Mouse (Mus musculus): ENCODE data around the gene Actg1. TPM values are rescaled to one million over a fixed set of nuclear protein-coding genes. Genes with fewer than 3 reads are reported as not detected.
A peak's percentile ranks its signal among the peaks of the same experiment; 100 is the strongest.

Gene Actg1
- polyA plus RNA-seq (2015; fragmentation: Nextera tagmentation; extraction: Ambion mirVana) = 531 and 545 TPM in 2 replicates

DNA sequence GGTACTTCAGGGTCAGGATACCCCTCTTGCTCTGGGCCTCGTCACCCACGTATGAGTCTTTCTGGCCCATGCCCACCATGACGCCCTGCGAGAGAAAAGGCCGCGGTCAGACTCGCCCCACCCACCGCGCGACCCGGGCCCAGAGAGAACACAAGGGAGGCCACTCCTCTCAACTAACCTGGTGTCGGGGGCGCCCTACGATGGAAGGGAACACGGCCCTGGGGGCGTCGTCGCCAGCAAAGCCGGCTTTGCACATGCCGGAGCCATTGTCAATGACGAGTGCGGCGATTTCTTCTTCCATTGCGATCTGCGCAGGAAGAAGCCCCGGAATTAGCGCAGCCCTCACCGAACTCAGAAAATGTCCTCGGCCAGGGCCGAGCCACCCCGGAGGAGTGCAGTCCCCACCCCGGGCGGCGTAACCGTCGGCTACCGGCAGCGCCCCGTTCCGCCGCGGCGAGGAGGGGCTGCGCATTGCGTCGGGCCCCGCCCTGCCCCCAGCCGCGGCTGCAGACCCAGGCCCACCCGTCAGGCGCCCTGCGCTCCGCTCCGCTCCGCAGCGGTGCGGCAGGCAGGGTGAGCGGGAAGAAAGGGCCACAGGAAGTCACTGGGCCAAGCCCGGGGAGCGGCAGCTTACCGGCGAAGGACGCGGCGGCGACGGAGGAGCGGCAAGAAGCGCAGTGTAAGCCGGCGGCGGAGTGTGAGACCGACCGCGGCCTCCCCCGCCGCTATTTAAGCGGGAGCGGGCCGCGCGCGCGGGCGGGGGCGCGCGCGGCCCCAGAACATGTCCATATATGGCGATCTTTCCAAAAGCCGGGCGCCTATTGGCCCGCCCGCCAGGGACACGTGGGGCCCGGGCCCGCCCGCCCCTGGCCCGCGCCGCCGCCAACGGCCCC, at the start of gene Actg1:
TSS of gene Actg1 (minus strand) at position 752 of the 893 bp plus-strand sequence.
- Histone ChIP-seq H3K36me3 (ENCODE audit: control insufficient read depth, insufficient read depth) (peaks cover 5% of the 10 kb centered on the region), H3K4me3 (ENCODE audit: low read depth, low read length) (peak within 1 kb of the TSS; percentile 83), H3K27ac (ENCODE audit: low read length) (peak within 1 kb of the TSS; percentile 88), H3K4me1 (ENCODE audit: control insufficient read depth, low read depth, low read length) (peaks cover 41% of the 10 kb centered on the region), H3K4me2 (ENCODE audit: low read depth, low read length) (peak within 1 kb of the TSS; percentile 100), H3K9me3 (replicated peaks; ENCODE audit: control insufficient read depth, low read length) (no peaks in the 10 kb centered on the region), H3K9ac (ENCODE audit: low read depth, low read length) (peak within 1 kb of the TSS; percentile 96), H3K27me3 (ENCODE audit: control insufficient read depth, insufficient read depth, low read depth, low read length) (peaks cover 18% of the 10 kb centered on the region)
- ATAC-seq (ENCODE audit: low read depth) = peak; percentile 85
- 1% methylated on average over 91 of the region's 103 CpGs for WGBS (ENCODE audit: insufficient replicate concordance)

DNA sequence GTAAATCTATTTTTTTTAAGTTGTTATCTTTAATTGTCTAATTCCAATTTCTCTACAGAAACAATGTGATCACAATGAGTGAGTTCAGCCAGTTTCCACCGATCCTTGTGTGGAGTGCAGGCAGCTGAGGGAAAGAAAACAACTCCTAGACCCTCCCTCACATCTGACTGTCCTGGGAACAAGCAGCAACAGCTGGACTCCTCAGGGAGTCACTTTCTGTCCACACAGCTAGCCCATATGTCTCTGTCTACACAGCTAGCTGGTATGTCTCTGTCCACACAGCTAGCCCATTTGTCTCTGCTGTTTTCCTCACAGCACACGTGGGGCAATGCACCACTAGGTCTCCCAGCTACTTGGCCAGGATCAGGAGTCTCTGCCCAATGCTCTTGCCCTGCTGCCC, 49.3 kb upstream of the Actg1 start:
- WGBS (ENCODE audit: insufficient replicate concordance) = 84% methylated on average over 2 of the region's 2 CpGs
- Histone ChIP-seq H3K4me3 (ENCODE audit: low read depth, low read length) (no peak overlapping the region), H3K27ac (ENCODE audit: low read length) (no peak overlapping the region), H3K36me3 (ENCODE audit: control insufficient read depth, insufficient read depth) (peaks cover 37% of the 10 kb centered on the region), H3K9ac (ENCODE audit: low read depth, low read length) (no peak overlapping the region), H3K4me2 (ENCODE audit: low read depth, low read length) (no peak overlapping the region), H3K4me1 (ENCODE audit: control insufficient read depth, low read depth, low read length) (peaks cover 20% of the 10 kb centered on the region), H3K9me3 (replicated peaks; ENCODE audit: control insufficient read depth, low read length) (no peaks in the 10 kb centered on the region), H3K27me3 (ENCODE audit: control insufficient read depth, insufficient read depth, low read depth, low read length) (no peaks in the 10 kb centered on the region)
- no peak for ATAC-seq (ENCODE audit: low read depth)

DNA sequence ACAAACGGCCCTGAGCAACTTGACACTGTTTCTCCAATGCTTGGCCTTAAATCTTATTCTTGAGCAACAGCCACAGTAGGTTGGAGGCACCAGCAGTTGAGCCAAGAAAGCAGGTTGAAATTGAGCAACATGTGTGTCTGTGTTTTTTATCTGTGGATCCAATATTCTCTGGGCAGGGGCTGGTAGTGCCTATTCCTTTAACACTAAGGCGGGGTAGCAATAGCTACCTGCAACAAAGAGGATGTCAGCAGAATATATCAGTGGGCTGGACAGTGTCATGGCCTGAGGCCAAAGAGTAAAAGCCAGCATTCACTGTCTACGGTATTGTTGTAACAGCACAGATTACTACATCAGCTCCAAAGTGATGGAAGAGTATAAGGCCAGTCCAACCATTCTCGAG, 47.3 kb upstream of the Actg1 start:
- 80% methylated on average over 4 of the region's 4 CpGs for WGBS (ENCODE audit: insufficient replicate concordance)
- H3K36me3 ChIP-seq (ENCODE audit: control insufficient read depth, insufficient read depth) = peaks cover 30% of the 10 kb centered on the region
- ATAC-seq (ENCODE audit: low read depth) = no peak
- H3K4me1 ChIP-seq (ENCODE audit: control insufficient read depth, low read depth, low read length) = peaks cover 20% of the 10 kb centered on the region
- H3K27me3 ChIP-seq (ENCODE audit: control insufficient read depth, insufficient read depth, low read depth, low read length) = no peaks in the 10 kb centered on the region
- H3K27ac ChIP-seq (ENCODE audit: low read length) = no peak overlapping the region
- H3K9ac ChIP-seq (ENCODE audit: low read depth, low read length) = no peak overlapping the region
- no peak overlapping the region for H3K4me3 ChIP-seq (ENCODE audit: low read depth, low read length)
- no peak overlapping the region for H3K4me2 ChIP-seq (ENCODE audit: low read depth, low read length)
- no peaks in the 10 kb centered on the region for H3K9me3 ChIP-seq (replicated peaks; ENCODE audit: control insufficient read depth, low read length)

DNA sequence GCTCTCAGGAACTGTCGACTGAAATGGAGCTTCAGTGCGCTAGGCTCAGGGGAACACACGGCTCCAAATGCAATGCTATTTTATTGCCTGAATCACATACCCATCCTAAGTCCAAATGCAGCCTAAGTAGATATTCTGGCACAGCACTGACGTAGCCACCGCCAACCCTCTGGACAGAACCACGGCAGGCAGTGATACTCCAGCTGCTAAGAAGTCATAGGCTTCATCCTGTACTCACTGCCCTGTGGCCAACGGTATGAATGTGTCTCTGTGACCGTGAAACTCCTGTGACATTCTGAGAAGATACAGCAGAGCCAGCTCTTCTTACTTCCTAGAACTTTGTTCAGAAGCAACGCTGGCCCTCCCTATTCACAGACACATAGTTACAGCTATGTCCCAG, 40.2 kb upstream of the Actg1 start:
- Histone ChIP-seq H3K4me2 (ENCODE audit: low read depth, low read length) (no peak overlapping the region), H3K27ac (ENCODE audit: low read length) (no peak overlapping the region), H3K4me1 (ENCODE audit: control insufficient read depth, low read depth, low read length) (peaks cover 2% of the 10 kb centered on the region), H3K9me3 (replicated peaks; ENCODE audit: control insufficient read depth, low read length) (no peaks in the 10 kb centered on the region), H3K27me3 (ENCODE audit: control insufficient read depth, insufficient read depth, low read depth, low read length) (no peaks in the 10 kb centered on the region), H3K4me3 (ENCODE audit: low read depth, low read length) (no peak overlapping the region), H3K9ac (ENCODE audit: low read depth, low read length) (no peak overlapping the region), H3K36me3 (ENCODE audit: control insufficient read depth, insufficient read depth) (peaks cover 37% of the 10 kb centered on the region)
- 85% methylated on average over 9 of the region's 9 CpGs for WGBS (ENCODE audit: insufficient replicate concordance)
- no peak for ATAC-seq (ENCODE audit: low read depth)

DNA sequence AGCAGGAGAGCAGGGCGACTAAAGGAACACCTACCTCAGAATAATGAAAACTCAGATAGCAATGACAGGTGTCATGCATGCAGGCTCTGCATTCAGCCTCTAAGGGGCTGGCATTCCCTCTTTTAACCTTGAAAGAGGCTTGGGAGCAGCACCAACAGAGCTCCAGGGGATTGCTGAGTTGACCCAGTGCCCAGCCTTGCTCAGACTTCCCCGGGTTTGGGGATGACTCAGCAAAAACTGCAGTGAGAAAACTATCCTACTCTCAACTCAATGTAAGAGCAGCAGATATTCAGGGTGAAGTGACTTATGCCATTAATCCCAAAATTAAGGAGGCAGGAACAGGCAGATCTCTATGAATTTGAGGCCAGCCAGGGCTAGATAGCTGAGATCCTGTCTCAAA, 38.8 kb upstream of the Actg1 start:
- WGBS (ENCODE audit: insufficient replicate concordance) = 45% methylated on average over 2 of the region's 2 CpGs
- no peak for ATAC-seq (ENCODE audit: low read depth)
- peaks cover 41% of the 10 kb centered on the region for H3K36me3 ChIP-seq (ENCODE audit: control insufficient read depth, insufficient read depth)
- no peak overlapping the region for H3K27ac ChIP-seq (ENCODE audit: low read length)
- no peak overlapping the region for H3K4me2 ChIP-seq (ENCODE audit: low read depth, low read length)
- H3K27me3 ChIP-seq (ENCODE audit: control insufficient read depth, insufficient read depth, low read depth, low read length) = no peaks in the 10 kb centered on the region
- no peak overlapping the region for H3K9ac ChIP-seq (ENCODE audit: low read depth, low read length)
- no peak overlapping the region for H3K4me3 ChIP-seq (ENCODE audit: low read depth, low read length)
- no peaks in the 10 kb centered on the region for H3K9me3 ChIP-seq (replicated peaks; ENCODE audit: control insufficient read depth, low read length)
- H3K4me1 ChIP-seq (ENCODE audit: control insufficient read depth, low read depth, low read length) = peaks cover 2% of the 10 kb centered on the region

DNA sequence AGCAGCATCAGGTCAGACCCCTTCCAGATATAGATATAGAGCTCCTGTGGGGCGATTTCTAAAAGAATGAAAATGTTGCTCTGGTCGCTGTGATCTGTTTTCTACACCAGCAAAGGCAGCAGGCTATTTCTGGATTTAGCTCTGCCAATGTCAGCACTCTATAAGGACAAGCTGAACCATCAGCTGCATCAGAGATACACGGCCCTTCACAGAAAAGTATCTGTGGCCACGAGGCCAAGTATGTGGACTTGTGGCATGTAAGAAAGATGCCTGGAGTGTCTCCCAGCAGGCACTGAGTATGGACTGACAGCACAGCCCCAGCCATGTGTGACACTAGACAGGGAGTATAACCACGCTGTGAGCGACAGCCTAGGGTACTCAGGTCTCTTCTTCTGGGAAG, 38.3 kb upstream of the Actg1 start:
- Histone ChIP-seq H3K4me3 (ENCODE audit: low read depth, low read length) (no peak overlapping the region), H3K27ac (ENCODE audit: low read length) (no peak overlapping the region), H3K27me3 (ENCODE audit: control insufficient read depth, insufficient read depth, low read depth, low read length) (no peaks in the 10 kb centered on the region), H3K36me3 (ENCODE audit: control insufficient read depth, insufficient read depth) (peaks cover 47% of the 10 kb centered on the region), H3K9ac (ENCODE audit: low read depth, low read length) (no peak overlapping the region), H3K4me1 (ENCODE audit: control insufficient read depth, low read depth, low read length) (peaks cover 2% of the 10 kb centered on the region), H3K4me2 (ENCODE audit: low read depth, low read length) (no peak overlapping the region), H3K9me3 (replicated peaks; ENCODE audit: control insufficient read depth, low read length) (no peaks in the 10 kb centered on the region)
- WGBS (ENCODE audit: insufficient replicate concordance) = 84% methylated on average over 6 of the region's 6 CpGs
- ATAC-seq (ENCODE audit: low read depth) = no peak

DNA sequence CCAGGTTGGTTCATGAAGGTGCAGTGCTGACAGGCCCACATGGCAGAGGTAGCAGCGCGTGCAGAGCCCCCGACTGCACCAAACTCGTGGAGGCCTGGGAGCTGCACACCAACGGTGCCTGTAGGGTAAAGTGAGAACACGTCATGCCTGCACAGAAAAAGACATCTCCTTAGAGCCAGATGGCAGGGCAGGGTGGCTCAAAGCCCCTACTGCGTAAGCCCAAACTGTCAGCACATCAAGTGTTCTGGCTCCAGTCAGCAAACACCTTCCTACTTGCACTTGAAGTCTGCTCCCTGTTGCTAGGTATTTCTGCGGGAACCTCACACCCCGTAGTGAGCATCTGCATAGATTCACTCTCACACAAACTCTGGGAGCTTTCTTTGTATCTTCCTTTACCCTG, 34.2 kb upstream of the Actg1 start:
- H3K9ac ChIP-seq (ENCODE audit: low read depth, low read length) = no peak overlapping the region
- ATAC-seq (ENCODE audit: low read depth) = no peak
- H3K27ac ChIP-seq (ENCODE audit: low read length) = no peak overlapping the region
- no peaks in the 10 kb centered on the region for H3K27me3 ChIP-seq (ENCODE audit: control insufficient read depth, insufficient read depth, low read depth, low read length)
- H3K4me3 ChIP-seq (ENCODE audit: low read depth, low read length) = no peak overlapping the region
- H3K4me1 ChIP-seq (ENCODE audit: control insufficient read depth, low read depth, low read length) = peaks cover 18% of the 10 kb centered on the region
- H3K36me3 ChIP-seq (ENCODE audit: control insufficient read depth, insufficient read depth) = peaks cover 47% of the 10 kb centered on the region
- no peaks in the 10 kb centered on the region for H3K9me3 ChIP-seq (replicated peaks; ENCODE audit: control insufficient read depth, low read length)
- H3K4me2 ChIP-seq (ENCODE audit: low read depth, low read length) = no peak overlapping the region
- 89% methylated on average over 9 of the region's 9 CpGs for WGBS (ENCODE audit: insufficient replicate concordance)

DNA sequence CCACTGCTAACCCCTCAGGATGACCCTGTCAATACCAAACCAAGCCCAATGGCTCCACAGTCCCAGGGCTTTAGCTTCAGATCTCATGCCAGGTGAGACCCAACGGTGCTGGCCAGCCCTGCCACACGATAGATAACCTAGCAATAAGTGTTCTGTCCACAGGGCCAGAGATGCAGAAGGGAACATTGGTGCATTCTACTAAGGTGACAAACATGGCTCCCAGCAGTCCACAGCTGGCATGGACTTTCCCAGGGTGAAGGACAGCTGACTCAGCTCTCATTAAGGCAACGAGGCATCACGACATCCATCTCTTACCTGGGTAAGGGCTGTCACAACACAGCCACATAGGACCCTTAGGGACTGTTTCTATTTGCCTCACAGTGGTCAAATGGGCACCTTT, 32.8 kb upstream of the Actg1 start:
- Histone ChIP-seq H3K36me3 (ENCODE audit: control insufficient read depth, insufficient read depth) (peaks cover 39% of the 10 kb centered on the region), H3K4me1 (ENCODE audit: control insufficient read depth, low read depth, low read length) (peaks cover 19% of the 10 kb centered on the region), H3K27me3 (ENCODE audit: control insufficient read depth, insufficient read depth, low read depth, low read length) (no peaks in the 10 kb centered on the region), H3K4me3 (ENCODE audit: low read depth, low read length) (no peak overlapping the region), H3K4me2 (ENCODE audit: low read depth, low read length) (no peak overlapping the region), H3K27ac (ENCODE audit: low read length) (no peak overlapping the region), H3K9ac (ENCODE audit: low read depth, low read length) (no peak overlapping the region), H3K9me3 (replicated peaks; ENCODE audit: control insufficient read depth, low read length) (no peaks in the 10 kb centered on the region)
- WGBS (ENCODE audit: insufficient replicate concordance) = 88% methylated on average over 4 of the region's 4 CpGs
- ATAC-seq (ENCODE audit: low read depth) = no peak

DNA sequence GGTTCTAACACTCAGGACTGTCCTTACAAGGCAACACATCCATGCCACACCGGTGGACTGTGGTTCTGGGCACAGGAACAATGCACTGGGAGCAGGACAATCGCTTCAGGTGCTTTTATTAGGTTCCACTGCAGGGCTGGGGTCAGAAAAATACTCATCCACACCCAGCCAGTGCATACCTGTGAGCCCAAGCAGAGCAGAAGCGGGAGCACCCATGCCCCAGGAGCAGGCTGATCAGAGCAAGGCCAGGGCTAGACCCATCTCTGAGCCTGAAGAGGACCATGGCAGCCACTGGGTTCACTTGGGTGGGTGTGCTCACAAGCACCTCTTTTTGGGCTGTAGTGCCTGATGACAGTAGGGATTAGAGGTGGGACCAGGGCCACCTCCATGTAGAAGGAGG, 31.9 kb upstream of the Actg1 start:
- H3K4me2 ChIP-seq (ENCODE audit: low read depth, low read length) = no peak overlapping the region
- 79% methylated on average over 3 of the region's 3 CpGs for WGBS (ENCODE audit: insufficient replicate concordance)
- H3K27me3 ChIP-seq (ENCODE audit: control insufficient read depth, insufficient read depth, low read depth, low read length) = no peaks in the 10 kb centered on the region
- H3K9ac ChIP-seq (ENCODE audit: low read depth, low read length) = no peak overlapping the region
- H3K36me3 ChIP-seq (ENCODE audit: control insufficient read depth, insufficient read depth) = peaks cover 39% of the 10 kb centered on the region
- ATAC-seq (ENCODE audit: low read depth) = no peak
- no peak overlapping the region for H3K27ac ChIP-seq (ENCODE audit: low read length)
- peaks cover 19% of the 10 kb centered on the region for H3K4me1 ChIP-seq (ENCODE audit: control insufficient read depth, low read depth, low read length)
- H3K4me3 ChIP-seq (ENCODE audit: low read depth, low read length) = no peak overlapping the region
- no peaks in the 10 kb centered on the region for H3K9me3 ChIP-seq (replicated peaks; ENCODE audit: control insufficient read depth, low read length)
